In the genomic region with DNA sequence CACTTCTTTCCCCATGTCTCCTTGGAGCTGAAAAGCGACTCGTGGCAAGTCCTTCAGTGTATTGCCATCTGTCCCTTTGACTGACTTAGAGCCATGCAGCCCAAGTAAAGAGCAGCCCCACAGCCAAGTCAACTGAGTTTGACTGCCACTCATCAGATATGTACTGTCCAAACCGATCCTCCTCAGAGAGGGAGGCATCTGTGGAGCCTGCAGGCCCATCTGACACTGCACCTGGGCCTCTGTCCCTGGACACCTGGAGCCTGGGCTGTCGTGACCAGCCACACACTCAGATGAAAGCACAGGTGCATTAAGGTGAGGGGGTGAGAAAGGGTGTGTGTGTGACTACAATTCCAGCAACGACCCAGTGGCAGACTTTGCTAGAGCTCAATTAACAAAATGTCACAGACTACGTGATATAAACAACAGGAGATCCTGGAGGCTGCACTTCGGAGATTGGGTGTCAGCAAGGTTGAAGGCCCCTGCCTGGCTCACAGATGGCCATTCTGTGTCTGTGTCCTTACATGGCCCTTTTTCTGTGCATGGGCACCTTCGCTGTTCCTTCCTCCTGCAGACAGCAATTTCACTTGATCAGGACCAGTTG, we compare ENCODE assay signal across 25 mouse cellular contexts.
DNase-seq lines count a peak whose midpoint lies in the region; ATAC-seq and TF ChIP-seq lines count a peak whose summit lies in the region.
"Had no signal": no experiment of that assay in that cellular context is flagged by ENCODE, and none has a peak within 500 bp of the region (broad histone marks: within the 10 kb centered on the region; RNA-seq: fewer than 3 reads in every experiment).

No protein-coding gene starts in this region.

- H3K27me3 ChIP-seq in hindbrain, postnatal 0 days (ENCODE audit: insufficient read depth, low read length), result no peaks in the 10 kb centered on the region
- no peaks in the 10 kb centered on the region for H3K27me3 ChIP-seq in hindbrain, embryonic 14.5 days (ENCODE audit: control insufficient read depth, insufficient read depth, low read length)
- H3K27me3 ChIP-seq: embryonic facial prominence, embryonic 12.5 days; forebrain, embryonic 12.5 days; kidney, embryonic 15.5 days; liver, embryonic 15.5 days; lung, embryonic 15.5 days; midbrain, embryonic 15.5 days; neural tube, embryonic 12.5 days had no signal

- no peak overlapping the region for H3K4me2 ChIP-seq in hindbrain, postnatal 0 days (ENCODE audit: low read depth, low read length)
- no peak overlapping the region for H3K4me2 ChIP-seq in hindbrain, embryonic 14.5 days (replicated peaks)
- H3K4me2 ChIP-seq: embryonic facial prominence, embryonic 12.5 days; forebrain, embryonic 12.5 days; kidney, embryonic 15.5 days; liver, embryonic 15.5 days; lung, embryonic 15.5 days; midbrain, embryonic 15.5 days; neural tube, embryonic 12.5 days had no signal

- H3K9ac ChIP-seq in hindbrain, postnatal 0 days (replicated peaks; ENCODE audit: low read length), result no peak overlapping the region
- no peak overlapping the region for H3K9ac ChIP-seq in hindbrain, embryonic 14.5 days
- H3K9ac ChIP-seq: embryonic facial prominence, embryonic 12.5 days; forebrain, embryonic 12.5 days; kidney, embryonic 15.5 days; liver, embryonic 15.5 days; lung, embryonic 15.5 days; midbrain, embryonic 15.5 days; neural tube, embryonic 12.5 days had no signal

- TF ChIP-seq CTCF in hindbrain, postnatal 0 days (IDR thresholded peaks at IDR 0.05; ENCODE audit: low read depth), result no peak

- no peaks in the 10 kb centered on the region for H3K9me3 ChIP-seq in hindbrain, postnatal 0 days (ENCODE audit: low read length)
- no peaks in the 10 kb centered on the region for H3K9me3 ChIP-seq in hindbrain, embryonic 14.5 days (ENCODE audit: control insufficient read depth, low read length)
- H3K9me3 ChIP-seq: embryonic facial prominence, embryonic 12.5 days; forebrain, embryonic 12.5 days; kidney, embryonic 15.5 days; limb, embryonic 10.5 days; liver, embryonic 15.5 days; lung, embryonic 15.5 days; midbrain, embryonic 15.5 days; neural tube, embryonic 12.5 days had no signal

- no peak for DNase-seq in hindbrain, postnatal 0 days (ENCODE audit: low spot score)
- no peak for DNase-seq in hindbrain, embryonic 14.5 days (ENCODE audit: low spot score)
- DNase-seq in cerebellum, adult 11-12 months, result peak; percentile 89
- peak; percentile 72 to 83 for DNase-seq in cerebellum, postnatal 10 days
- no peak for DNase-seq in thymus, postnatal 25 days
- DNase-seq: adrenal gland, adult 8-10 months; kidney, adult 11 months; kidney, postnatal 4 days; liver; lung, postnatal 36 days; right cerebral cortex, adult 18-20 months; thymus, adult 2 months had no signal

- no peak overlapping the region for H3K27ac ChIP-seq in hindbrain, postnatal 0 days
- H3K27ac ChIP-seq in hindbrain, embryonic 14.5 days, result no peak overlapping the region
- H3K27ac ChIP-seq: embryonic facial prominence, embryonic 12.5 days; forebrain, embryonic 12.5 days; kidney, embryonic 15.5 days; left cerebral cortex, adult 2 months; limb, embryonic 10.5 days; liver, embryonic 15.5 days; lung, embryonic 15.5 days; midbrain, embryonic 15.5 days; neural tube, embryonic 12.5 days had no signal

- H3K4me3 ChIP-seq in hindbrain, postnatal 0 days (ENCODE audit: low read length), result no peak overlapping the region
- H3K4me3 ChIP-seq in hindbrain, embryonic 14.5 days (replicated peaks; ENCODE audit: low read length), result no peak overlapping the region
- H3K4me3 ChIP-seq: embryonic facial prominence, embryonic 12.5 days; erythroblast, embryonic 14.5 days; forebrain, embryonic 12.5 days; kidney, embryonic 15.5 days; left cerebral cortex, adult 2 months; limb, embryonic 10.5 days; liver, embryonic 15.5 days; lung, embryonic 15.5 days; midbrain, embryonic 15.5 days; neural tube, embryonic 12.5 days had no signal

- no peaks in the 10 kb centered on the region for H3K36me3 ChIP-seq in hindbrain, postnatal 0 days (ENCODE audit: insufficient read depth, low read length)
- H3K36me3 ChIP-seq in hindbrain, embryonic 14.5 days (replicated peaks; ENCODE audit: control insufficient read depth, insufficient read depth), result no peaks in the 10 kb centered on the region
- H3K36me3 ChIP-seq: embryonic facial prominence, embryonic 12.5 days; forebrain, embryonic 12.5 days; kidney, embryonic 15.5 days; limb, embryonic 10.5 days; liver, embryonic 15.5 days; lung, embryonic 15.5 days; midbrain, embryonic 15.5 days; neural tube, embryonic 12.5 days had no signal

- ATAC-seq in hindbrain, postnatal 0 days, result 0 out of 2 replicates have a peak, but pooled peaks have one; percentile 31
- no peak for ATAC-seq in hindbrain, embryonic 14.5 days (ENCODE audit: low FRiP score)
- peak; percentile 82 for ATAC-seq in cerebellum, adult (ENCODE audit: insufficient number of reproducible peaks, low FRiP score, low TSS enrichment)
- ATAC-seq in erythroblast, adult 5-6 weeks (replicated peaks; ENCODE audit: low FRiP score, poor library complexity, severe bottlenecking), result no peak
- ATAC-seq: activated CD4-positive, CD25-positive, alpha-beta regulatory T cell, adult 4 months; midbrain, embryonic 15.5 days had no signal

- WGBS in hindbrain, postnatal 0 days, result 75% methylated on average over 8 of the region's 8 CpGs
- WGBS in hindbrain, embryonic 14.5 days, result 82% methylated on average over 8 of the region's 8 CpGs

- H3K4me1 ChIP-seq in hindbrain, postnatal 0 days (ENCODE audit: insufficient read depth, low read length), result no peaks in the 10 kb centered on the region
- H3K4me1 ChIP-seq in hindbrain, embryonic 14.5 days (replicated peaks; ENCODE audit: control insufficient read depth, insufficient read depth, low read length), result no peaks in the 10 kb centered on the region
- H3K4me1 ChIP-seq: embryonic facial prominence, embryonic 12.5 days; forebrain, embryonic 12.5 days; kidney, embryonic 15.5 days; liver, embryonic 15.5 days; lung, embryonic 15.5 days; midbrain, embryonic 15.5 days; neural tube, embryonic 12.5 days had no signal

Comparison
In these comparisons a context has a peak if more than half of its experiments do, and no peak if none do; other contexts are left out.
1. ATAC-seq: peak in hindbrain, postnatal 0 days (single experiment) and cerebellum, adult (single experiment); none in hindbrain, embryonic 14.5 days (single experiment) and erythroblast, adult 5-6 weeks (single experiment).
2. DNase-seq: peak in cerebellum, adult 11-12 months (single experiment) and cerebellum, postnatal 10 days (2 of 2); none in hindbrain, postnatal 0 days (single experiment), hindbrain, embryonic 14.5 days (single experiment) and thymus, postnatal 25 days (single experiment).